Mouse (Mus musculus) urinary bladder, adult 2 months (tissue): Measurements from ENCODE around the gene Wfdc13. TPM values are rescaled to one million over a fixed set of nuclear protein-coding genes. Genes with fewer than 3 reads are reported as not detected.
A peak's percentile ranks its signal among the peaks of the same experiment; 100 is the strongest.
"Not testable (repeated sequence)": the region's sequence is repeated elsewhere in the genome, so short reads cannot be mapped to it uniquely, and the experiment has no call there.

ENCODE experiments used
- DNase-seq: peaks from one replicate; pipeline ENCODE4 v3.0.0; 2022; ENCODE audit warnings: low spot score
- polyA plus RNA-seq: library from polyadenylated mRNA; depleted of rRNA; stranded (reverse); fragments of >200 nt; gene quantifications from 2 replicates; pipeline ENCODE4 v1.2.3, GENCODE M21; 2012; rRNA removed

Gene Wfdc13
- polyA plus RNA-seq, 1 experiment, result 1.2 TPM

- DNase-seq, result not testable (repeated sequence)
Observed at GRCm38 (mm10) chr2:164716194-164716786, 31.4 kb downstream of the Wfdc13 start.

GRCm38 (mm10) chr2:164723276-164723675 lies 38.4 kb downstream of the Wfdc13 start:
- no peak for DNase-seq

GRCm38 (mm10) chr2:164725895-164726619 lies 41.1 kb downstream of the Wfdc13 start:
- DNase-seq, result peak; percentile 33

- DNase-seq, result no peak
Observed at GRCm38 (mm10) chr2:164731719-164732118, 46.8 kb downstream of the Wfdc13 start.

GRCm38 (mm10) chr2:164733259-164733658 lies 48.4 kb downstream of the Wfdc13 start:
- DNase-seq, result no peak

GRCm38 (mm10) chr2:164734839-164735238 lies 49.9 kb downstream of the Wfdc13 start:
- no peak for DNase-seq

GRCm38 (mm10) chr2:164735446-164735845 lies 50.5 kb downstream of the Wfdc13 start:
- DNase-seq, result no peak

Other genes with a start within 250 kb of the Wfdc13 start
- 150 and 162 TPM in 2 replicates for gene Sdc4, start 241.2 kb upstream of the Wfdc13 start, polyA plus RNA-seq
- gene Sys1, start 228.1 kb upstream of the Wfdc13 start, polyA plus RNA-seq, result 38.9 and 45.9 TPM in 2 replicates
- gene Gm20458, start 224.1 kb upstream of the Wfdc13 start, polyA plus RNA-seq, result 3.0 and 4.4 TPM in 2 replicates
- gene Trp53tg5, start 211.4 kb upstream of the Wfdc13 start, polyA plus RNA-seq, result not detected in 2 replicates
- gene Dbndd2, start 199.0 kb upstream of the Wfdc13 start, polyA plus RNA-seq, result 124 and 133 TPM in 2 replicates
- 55.9 and 71.5 TPM in 2 replicates for gene Pigt, start 187.6 kb upstream of the Wfdc13 start, polyA plus RNA-seq
- 775 and 802 TPM in 2 replicates for gene Wfdc2, start 122.7 kb upstream of the Wfdc13 start, polyA plus RNA-seq
- gene Spint3, start 111.6 kb upstream of the Wfdc13 start, polyA plus RNA-seq, result 0.14 and 0.31 TPM in 2 replicates
- gene Wfdc6a, start 99.7 kb upstream of the Wfdc13 start, polyA plus RNA-seq, result 1.3 and 2.0 TPM in 2 replicates
- not detected in 2 replicates for gene Eppin, start 91.5 kb upstream of the Wfdc13 start, polyA plus RNA-seq
- not detected in 2 replicates for gene Wfdc6b, start 71.6 kb upstream of the Wfdc13 start, polyA plus RNA-seq
- gene Wfdc8, start 71.5 kb upstream of the Wfdc13 start, polyA plus RNA-seq, result not detected in 2 replicates
- not detected in 2 replicates for gene Wfdc16, start 46.3 kb upstream of the Wfdc13 start, polyA plus RNA-seq
- gene Wfdc10, start 29.1 kb upstream of the Wfdc13 start, polyA plus RNA-seq, result 4.9 and 7.1 TPM in 2 replicates
- gene Wfdc9, start 28.5 kb upstream of the Wfdc13 start, polyA plus RNA-seq, result not detected in 2 replicates
- not detected in 2 replicates for gene Wfdc11, start 11.0 kb upstream of the Wfdc13 start, polyA plus RNA-seq
- not detected in 2 replicates for gene Spint4, start 13.4 kb downstream of the Wfdc13 start, polyA plus RNA-seq
- not detected in 2 replicates for gene Spint5, start 30.2 kb downstream of the Wfdc13 start, polyA plus RNA-seq
- 0.81 and 0.96 TPM in 2 replicates for gene Wfdc3, start 60.8 kb downstream of the Wfdc13 start, polyA plus RNA-seq
- gene Dnttip1, start 60.9 kb downstream of the Wfdc13 start, polyA plus RNA-seq, result 36.1 and 36.7 TPM in 2 replicates
- gene Ube2c, start 84.8 kb downstream of the Wfdc13 start, polyA plus RNA-seq, result 7.3 and 7.9 TPM in 2 replicates
- 21.9 and 26.7 TPM in 2 replicates for gene Tnnc2, start 94.9 kb downstream of the Wfdc13 start, polyA plus RNA-seq
- gene Snx21, start 100.7 kb downstream of the Wfdc13 start, polyA plus RNA-seq, result 24.4 and 29.0 TPM in 2 replicates
- gene Acot8, start 119.8 kb downstream of the Wfdc13 start, polyA plus RNA-seq, result 37.5 and 45.7 TPM in 2 replicates
- gene Zswim3, start 120.0 kb downstream of the Wfdc13 start, polyA plus RNA-seq, result 5.3 and 6.2 TPM in 2 replicates
- 5.4 and 8.1 TPM in 2 replicates for gene Zswim1, start 137.6 kb downstream of the Wfdc13 start, polyA plus RNA-seq
- 0.13 TPM in 1 of 2 replicates, not detected in the other for gene Spata25, start 143.4 kb downstream of the Wfdc13 start, polyA plus RNA-seq
- gene Ctsa, start 147.8 kb downstream of the Wfdc13 start, polyA plus RNA-seq, result 200 and 235 TPM in 2 replicates
- 12.5 and 15.3 TPM in 2 replicates for gene Neurl2, start 148.3 kb downstream of the Wfdc13 start, polyA plus RNA-seq
- 247 and 252 TPM in 2 replicates for gene Pltp, start 172.6 kb downstream of the Wfdc13 start, polyA plus RNA-seq
- 27.8 and 29.4 TPM in 2 replicates for gene Pcif1, start 194.2 kb downstream of the Wfdc13 start, polyA plus RNA-seq
- 15.6 and 16.3 TPM in 2 replicates for gene Zfp335, start 226.7 kb downstream of the Wfdc13 start, polyA plus RNA-seq